Mouse (Mus musculus) naive thymus-derived CD4-positive, alpha-beta T cell, adult 2 months (primary cell): ENCODE results near the gene Gstm4.
"Not testable (repeated sequence)": the region's sequence is repeated elsewhere in the genome, so short reads cannot be mapped to it uniquely, and the experiment has no call there.

Experiments
- DNase-seq: peaks from one replicate; pipeline ENCODE4 v3.0.0-alpha.2; 2011; ENCODE audit warnings: low read depth

The Gstm4 gene

GRCm38 (mm10) chr3:108018190-108018820 is 26.4 kb downstream of the Gstm4 start:
- DNase-seq, result no peak

DNA sequence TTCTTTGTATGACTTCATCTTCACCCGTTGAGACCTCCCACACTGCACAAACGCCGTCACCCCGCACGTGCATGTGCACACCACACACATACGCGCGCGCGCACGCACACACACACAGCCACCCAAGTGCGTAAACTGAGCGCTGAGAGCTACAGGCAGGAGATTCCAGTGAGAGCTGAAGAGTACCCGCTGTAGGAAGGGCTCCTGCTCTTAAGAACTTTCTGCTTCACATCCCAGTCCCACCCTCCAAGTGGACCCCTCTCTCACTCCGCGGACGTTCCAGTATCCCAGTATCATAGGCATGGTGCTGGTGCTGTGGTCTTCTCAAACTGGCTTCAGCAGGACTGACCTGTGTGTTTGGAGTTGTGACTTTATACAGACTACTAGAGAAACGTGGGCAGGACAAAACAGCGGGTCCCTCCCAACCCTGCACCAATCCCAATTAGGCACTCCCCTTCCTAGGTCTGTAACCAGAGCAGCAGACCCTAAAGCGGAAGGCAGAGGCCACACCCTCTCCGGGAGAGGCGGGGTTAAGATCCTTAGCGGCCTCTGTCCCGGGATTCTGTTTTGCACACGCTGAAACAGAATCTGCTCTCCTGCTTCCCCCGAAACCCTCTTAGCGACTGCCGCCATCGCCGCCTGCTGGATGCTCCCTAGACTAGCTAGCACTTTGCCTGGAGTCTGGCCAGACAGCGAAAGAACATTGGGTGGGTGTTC is 27.1 kb downstream of the Gstm4 start, which contains the start of gene Gstm1:
TSS of gene Gstm1 (minus strand) at position 501 of the 717 bp plus-strand sequence.
- peak; percentile 71 for DNase-seq

DNA sequence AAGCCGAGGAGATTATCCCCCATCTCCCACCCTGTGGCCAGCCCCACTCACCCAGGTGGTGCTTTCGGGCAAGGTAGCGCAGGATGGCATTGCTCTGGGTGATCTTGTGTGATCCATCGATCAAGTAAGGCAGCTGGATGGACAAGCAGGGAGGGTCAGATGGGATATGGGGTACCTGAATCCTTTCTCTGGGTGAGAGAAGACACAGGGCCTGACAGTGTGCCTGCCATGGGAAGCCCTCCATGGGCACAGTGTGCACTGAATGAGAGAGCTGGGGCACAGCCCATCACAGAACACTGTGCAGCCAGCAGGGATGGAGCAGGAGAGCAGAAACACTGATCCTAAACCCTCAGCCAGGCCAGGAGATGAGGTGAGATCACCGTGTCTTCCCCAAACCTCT is 28.2 kb downstream of the Gstm4 start:
- not testable (repeated sequence) for DNase-seq

- DNase-seq, result no peak
Measured at GRCm38 (mm10) chr3:108014974-108015346, 29.7 kb downstream of the Gstm4 start.

GRCm38 (mm10) chr3:108014098-108014973 is 30.4 kb downstream of the Gstm4 start:
- DNase-seq, result no peak

DNA sequence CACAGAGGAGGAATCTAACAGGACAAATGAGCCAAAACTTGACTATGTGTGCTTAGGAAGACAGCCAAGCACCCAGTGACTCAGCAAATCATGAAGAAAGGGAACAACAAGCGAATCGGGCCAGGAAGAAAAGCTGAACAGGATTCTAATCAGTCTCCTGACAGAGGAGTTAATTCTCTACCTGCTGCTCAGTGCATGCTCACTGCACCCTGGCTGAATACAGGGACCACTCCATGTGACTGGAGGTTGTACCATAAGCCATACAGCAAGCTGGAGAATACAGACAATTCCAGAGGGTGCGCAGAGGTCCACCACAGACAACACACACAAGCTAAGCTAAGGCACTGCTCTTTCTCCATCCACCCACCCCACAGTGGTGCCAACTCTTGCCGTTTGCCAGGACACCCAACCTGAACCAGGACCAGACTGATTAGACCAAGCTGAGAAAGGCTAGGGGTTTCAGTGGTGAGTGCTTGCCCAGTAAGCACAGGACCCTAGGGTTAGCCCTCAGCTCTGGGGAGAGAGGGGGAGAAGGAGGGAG is 31.3 kb downstream of the Gstm4 start:
- no peak for DNase-seq

DNA sequence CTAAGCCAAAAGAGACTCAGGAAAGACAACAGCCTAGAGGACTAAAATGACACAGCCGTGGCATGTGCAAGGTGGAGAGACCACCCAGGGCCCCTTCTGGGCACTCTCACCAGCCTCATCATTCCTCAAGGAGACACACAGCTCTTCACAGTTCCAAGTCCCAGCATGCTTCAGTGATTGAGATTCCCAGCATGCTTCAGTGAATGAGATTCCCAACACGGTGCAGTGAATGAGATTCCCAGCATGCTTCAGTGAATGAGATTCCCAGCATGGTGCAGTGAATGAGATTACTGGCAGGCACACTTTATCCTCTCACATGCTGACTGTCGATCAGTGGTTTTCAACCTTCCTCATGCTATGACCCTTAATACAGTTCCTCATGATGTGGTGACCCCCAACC is 33.1 kb downstream of the Gstm4 start:
- no peak for DNase-seq

- no peak for DNase-seq
Measured at GRCm38 (mm10) chr3:108010286-108010685, 34.4 kb downstream of the Gstm4 start.

- DNase-seq, result no peak
Measured at GRCm38 (mm10) chr3:108002021-108002420, 42.7 kb downstream of the Gstm4 start.

DNA sequence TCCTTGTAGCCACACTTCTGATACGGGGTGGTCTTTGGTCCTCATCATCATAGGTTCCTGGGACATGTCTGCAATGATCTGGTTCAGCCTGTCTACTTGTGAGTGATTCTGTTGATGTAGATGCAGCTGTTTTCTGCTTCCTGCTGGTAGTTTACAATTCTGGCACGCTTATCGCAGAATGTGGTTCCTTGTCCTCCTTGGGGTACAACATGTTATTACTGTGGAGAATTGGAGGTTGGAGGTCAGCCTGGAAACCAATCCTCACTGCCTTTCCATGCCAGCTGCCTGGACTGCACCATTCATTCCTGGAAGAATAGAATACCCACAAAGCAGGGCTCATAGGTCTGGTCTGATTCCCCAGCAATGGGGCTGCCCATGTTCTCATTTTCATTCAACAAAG is 45.2 kb downstream of the Gstm4 start:
- DNase-seq, result no peak

GRCm38 (mm10) chr3:107998591-107998990 is 46.1 kb downstream of the Gstm4 start:
- DNase-seq, result no peak

DNA sequence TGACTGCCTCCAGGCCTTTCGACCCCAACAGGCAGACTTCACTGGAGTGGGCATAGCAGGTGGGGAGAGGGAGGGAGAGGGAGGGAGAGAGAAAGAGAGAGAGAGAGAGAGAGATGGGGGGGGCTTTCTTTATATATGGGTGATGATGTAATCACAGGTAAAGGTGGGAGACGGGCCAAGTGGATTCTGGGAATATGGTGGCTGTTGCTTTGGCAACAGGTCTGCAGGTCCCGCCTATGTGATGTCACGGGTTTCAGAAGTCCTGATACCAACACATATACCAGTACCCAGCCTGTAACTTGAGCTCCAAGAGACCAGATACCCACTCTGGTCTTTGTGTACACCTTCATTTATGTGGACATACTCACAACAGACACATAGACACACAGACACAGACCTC is 48.1 kb downstream of the Gstm4 start:
- DNase-seq, result no peak

GRCm38 (mm10) chr3:107995974-107996373 is 48.7 kb downstream of the Gstm4 start:
- not testable (repeated sequence) for DNase-seq
